Mouse (Mus musculus) MEL (cell line): Measurements from ENCODE around the gene Atp4a. TPM values are rescaled to one million over a fixed set of nuclear protein-coding genes. Genes with fewer than 3 reads are reported as not detected.
"Not testable (repeated sequence)": the region's sequence is repeated elsewhere in the genome, so short reads cannot be mapped to it uniquely, and the experiment has no call there.

Source experiments
- DNase-seq: peaks from one replicate; pipeline ENCODE4 v3.0.0; 2011; ENCODE audit warnings: low read depth, low spot score
- H3K27ac ChIP-seq: 2 replicates; pipeline ENCODE4 v1.5.1; 2012; ENCODE audit warnings: low read depth, mild to moderate bottlenecking, control low read depth, low read length, moderate library complexity; ENCODE audit not compliant: control insufficient read depth
- H3K27me3 ChIP-seq, 2 experiments: fragments of 150-350 bp in 1 of 2; sonication (generic) in 1 of 2; 2 replicates each; pipeline ENCODE4 v1.6.1; 2012; ENCODE audit warnings: low read length in 2 of 2, mild to moderate bottlenecking in 2 of 2, improper control_type of control experiment in 1 of 2, moderate library complexity in 1 of 2; ENCODE audit not compliant: insufficient read depth in 2 of 2, control insufficient read depth in 1 of 2
- H3K36me3 ChIP-seq, 2 experiments: 2 replicates each; pipeline ENCODE4 v1.6.1; 2012 to 2014; ENCODE audit warnings: low read length in 2 of 2, improper control_type of control experiment in 1 of 2, inconsistent platforms in 1 of 2, mild to moderate bottlenecking in 1 of 2; ENCODE audit not compliant: insufficient read depth in 2 of 2, control insufficient read depth in 1 of 2
- H3K4me1 ChIP-seq, 2 experiments: fragments of 150-350 bp in 1 of 2; sonication (generic) in 1 of 2; 2 replicates each; pipeline ENCODE4 v1.6.1; 2012; ENCODE audit warnings: low read length in 2 of 2, improper control_type of control experiment in 1 of 2, mild to moderate bottlenecking in 1 of 2; ENCODE audit not compliant: insufficient read depth in 2 of 2, control insufficient read depth in 1 of 2
- H3K4me3 ChIP-seq, 2 experiments: fragments of 150-350 bp in 1 of 2; sonication (generic) in 1 of 2; 2 replicates each; pipeline ENCODE4 v1.5.1; 2012; ENCODE audit warnings: low read depth in 2 of 2, low read length in 2 of 2, mild to moderate bottlenecking in 2 of 2, moderate library complexity in 2 of 2, control low read depth in 1 of 2, improper control_type of control experiment in 1 of 2; ENCODE audit not compliant: control insufficient read depth in 1 of 2, insufficient read depth in 1 of 2
- H3K79me2 ChIP-seq: 2 replicates; pipeline ENCODE4 v1.6.1; 2012; ENCODE audit warnings: mild to moderate bottlenecking, low read length, moderate library complexity; ENCODE audit not compliant: control insufficient read depth, poor library complexity, insufficient read depth
- H3K9ac ChIP-seq: 2 replicates; pipeline ENCODE4 v1.6.1; 2012; ENCODE audit warnings: low read depth, mild to moderate bottlenecking, control low read depth, low read length, moderate library complexity; ENCODE audit not compliant: control insufficient read depth, poor library complexity, severe bottlenecking
- H3K9me3 ChIP-seq: fragments of 150-350 bp; sonication (generic); replicated peaks from 2 replicates; pipeline ENCODE4 v1.6.1; 2012; ENCODE audit warnings: mild to moderate bottlenecking, low read length, improper control_type of control experiment, moderate library complexity; ENCODE audit not compliant: insufficient read depth
- CHD2 ChIP-seq: IDR thresholded peaks from 2 replicates; pipeline ENCODE4 v1.6.1; 2011; ENCODE audit warnings: low read length, improper control_type of control experiment
- ELF1 ChIP-seq: IDR thresholded peaks from 2 replicates; pipeline ENCODE4 v1.6.1; 2014; ENCODE audit warnings: low read depth, mild to moderate bottlenecking, inconsistent platforms, low read length, improper control_type of control experiment, moderate library complexity
- ETS1 ChIP-seq: IDR thresholded peaks from 2 replicates; pipeline ENCODE4 v1.6.1; 2012; ENCODE audit warnings: low read depth, mild to moderate bottlenecking, inconsistent platforms, low read length, improper control_type of control experiment, moderate library complexity
- GATA1 ChIP-seq: IDR thresholded peaks from 2 replicates; pipeline ENCODE4 v1.6.1; 2011; ENCODE audit warnings: low read depth, low read length, improper control_type of control experiment
- KAT2A ChIP-seq: conservative IDR thresholded peaks from 2 replicates; pipeline ENCODE4 v1.6.1; 2012; ENCODE audit warnings: low read depth, low read length, improper control_type of control experiment, inconsistent platforms
- MAFK ChIP-seq: IDR thresholded peaks from 2 replicates; pipeline ENCODE4 v1.6.1; 2011; ENCODE audit warnings: low read depth, mild to moderate bottlenecking, low read length, improper control_type of control experiment, borderline replicate concordance
- MAZ ChIP-seq: IDR thresholded peaks from 2 replicates; pipeline ENCODE4 v1.6.1; 2012; ENCODE audit warnings: low read depth, mild to moderate bottlenecking, inconsistent platforms, low read length, improper control_type of control experiment
- NRF1 ChIP-seq: IDR thresholded peaks from 2 replicates; pipeline ENCODE4 v1.6.1; 2014; ENCODE audit warnings: low read depth, mild to moderate bottlenecking, inconsistent platforms, low read length, improper control_type of control experiment, moderate library complexity; ENCODE audit not compliant: poor library complexity, insufficient read depth, severe bottlenecking
- POLR2AphosphoS2 ChIP-seq: IDR thresholded peaks from 2 replicates; pipeline ENCODE4 v1.6.1; 2011; ENCODE audit warnings: low read length, improper control_type of control experiment
- SIN3A ChIP-seq: IDR thresholded peaks from 2 replicates; pipeline ENCODE4 v1.6.1; 2012; ENCODE audit warnings: low read length, improper control_type of control experiment, inconsistent platforms
- TBP ChIP-seq: IDR thresholded peaks from 2 replicates; pipeline ENCODE4 v1.8.0; 2011; ENCODE audit warnings: low read depth, low read length, improper control_type of control experiment
- TCF12 ChIP-seq: IDR thresholded peaks from 2 replicates; pipeline ENCODE4 v1.6.1; 2014; ENCODE audit warnings: low read depth, mild to moderate bottlenecking, inconsistent platforms, low read length, improper control_type of control experiment, moderate library complexity
- USF1 ChIP-seq: IDR thresholded peaks from 2 replicates; pipeline ENCODE4 v1.6.1; 2014; ENCODE audit warnings: low read depth, mild to moderate bottlenecking, inconsistent platforms, low read length, improper control_type of control experiment, moderate library complexity
- ZC3H11A ChIP-seq: IDR thresholded peaks from 2 replicates; pipeline ENCODE4 v1.6.1; 2012; ENCODE audit warnings: low read depth, mild to moderate bottlenecking, inconsistent platforms, low read length, improper control_type of control experiment
- ZKSCAN1 ChIP-seq: IDR thresholded peaks from 2 replicates; pipeline ENCODE4 v1.6.1; 2012; ENCODE audit warnings: low read depth, mild to moderate bottlenecking, inconsistent platforms, low read length, improper control_type of control experiment, moderate library complexity
- ZMIZ1 ChIP-seq: IDR thresholded peaks from 2 replicates; pipeline ENCODE4 v1.6.1; 2012; ENCODE audit warnings: low read depth, mild to moderate bottlenecking, inconsistent platforms, low read length, improper control_type of control experiment, moderate library complexity
- ZNF384 ChIP-seq: IDR thresholded peaks from 2 replicates; pipeline ENCODE4 v1.6.1; 2012; ENCODE audit warnings: low read depth, mild to moderate bottlenecking, inconsistent platforms, low read length, improper control_type of control experiment
- polyA plus RNA-seq, 2 experiments: library from polyadenylated mRNA; stranded (reverse) in 1 of 2; unstranded in 1 of 2; fragments of >175 nt in 1 of 2; fragments of >200 nt in 1 of 2; gene quantifications; 2 replicates each; pipeline versions ENCODE4 v1.2.1 to v1.2.4; 2012; ENCODE audit warnings: low replicate concordance in 2 of 2, low read depth in 1 of 2; ENCODE audit not compliant: insufficient read length in 2 of 2, insufficient read depth in 1 of 2, missing spikeins in 1 of 2
- total RNA-seq: library from RNA; depleted of rRNA; stranded (reverse); fragments of 300-350 nt; gene quantifications from 2 replicates; pipeline ENCODE4 v1.2.3, GENCODE M21; 2012

Gene Atp4a
- total and polyA plus RNA-seq, 3 experiments = 1.5 to 3.0 TPM; not detected in 1

DNA sequence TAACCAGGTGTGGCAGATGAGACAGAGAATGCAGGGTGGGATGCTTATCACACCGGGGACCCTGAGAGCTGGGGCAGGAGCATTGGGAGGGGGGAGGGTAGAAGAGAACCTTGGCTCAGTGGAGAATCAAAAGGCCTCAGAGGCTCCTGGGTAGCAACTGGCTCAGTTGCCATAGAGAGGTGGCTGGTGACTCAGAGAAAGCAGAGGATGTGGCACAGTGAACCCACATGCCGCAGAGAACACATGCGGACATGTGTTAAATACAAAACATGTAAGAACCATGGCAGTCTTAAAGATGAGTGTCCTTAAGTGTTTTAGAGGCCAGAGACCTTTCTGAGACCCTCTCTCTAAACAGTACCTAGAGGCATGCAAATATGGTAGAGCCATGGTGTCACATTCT is 24.2 kb downstream of the Atp4a start:
- Histone ChIP-seq H3K27me3 (no peaks in the 10 kb centered on the region), H3K9me3 (no peaks in the 10 kb centered on the region), H3K36me3 (peaks cover 0 to 2% of the 10 kb centered on the region in 2 experiments; a peak in 1 of 4 replicates), H3K79me2 (no peaks in the 10 kb centered on the region), H3K4me3 (no peak overlapping the region)
- TF ChIP-seq SIN3A (no peak), USF1 (no peak), ZC3H11A (no peak), ETS1 (no peak), ELF1 (no peak), ZNF384 (no peak), ZMIZ1 (no peak), TBP (no peak), CHD2 (no peak), NRF1 (no peak), KAT2A (no peak), MAFK (no peak), POLR2AphosphoS2 (no peak), ZKSCAN1 (no peak), GATA1 (no peak), MAZ (no peak), TCF12 (no peak)
- TF ChIP-seq, all 39 proteins: peak for 0
- Histone ChIP-seq H3K27ac (no peak overlapping the region), H3K9ac (no peak overlapping the region), H3K4me1 (peaks cover 3 to 7% of the 10 kb centered on the region in 2 experiments; a peak in 3 of 4 replicates)
- DNase-seq = no peak

DNA sequence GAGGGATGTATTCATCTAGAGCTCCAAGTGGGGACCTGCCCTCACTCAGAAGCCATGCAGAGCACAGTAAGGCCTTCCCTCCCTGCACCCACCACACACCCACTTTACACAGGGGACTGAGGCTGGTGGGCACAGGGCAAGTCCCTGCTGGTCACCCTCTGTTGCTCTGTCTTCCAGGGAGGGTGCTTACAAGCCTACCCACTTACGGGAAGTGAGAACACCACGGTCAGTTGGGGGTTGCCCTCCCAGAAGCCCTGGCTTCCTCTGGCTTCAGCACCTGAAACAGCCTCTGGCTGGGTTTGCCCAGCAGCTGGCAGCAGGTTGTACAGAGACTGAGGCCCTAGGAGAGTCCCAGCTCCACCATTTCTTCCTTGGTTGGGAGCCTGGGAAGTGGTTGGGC is 30.6 kb downstream of the Atp4a start:
- not testable (repeated sequence) for H3K9me3 ChIP-seq, H3K9ac ChIP-seq, H3K4me1 ChIP-seq, H3K4me3 ChIP-seq, H3K27ac ChIP-seq, H3K27me3 ChIP-seq, H3K79me2 ChIP-seq, H3K36me3 ChIP-seq, DNase-seq

DNA sequence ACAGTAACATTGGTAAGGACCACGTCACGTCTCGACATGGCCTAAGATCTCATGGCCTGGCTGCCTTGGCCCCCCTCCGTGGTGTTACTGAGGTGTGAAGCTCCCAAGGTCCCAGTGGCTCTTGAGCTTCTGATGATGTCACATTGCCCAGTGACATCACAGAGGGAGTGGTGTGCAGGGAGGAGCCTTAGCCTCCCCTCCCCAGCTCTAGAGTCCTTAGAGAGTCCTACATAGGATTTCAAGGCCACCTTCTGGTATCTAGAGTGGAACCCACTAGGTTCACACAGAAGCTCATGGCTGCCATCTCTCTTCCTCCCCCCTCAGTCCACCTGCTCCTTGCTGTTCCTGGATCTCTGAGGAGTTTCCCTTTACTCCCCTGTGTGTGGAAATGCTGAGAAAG is 31.6 kb downstream of the Atp4a start, which contains the start of gene Gapdhs:
Gene Gapdhs (minus strand): TSS at position 65 of the 400 bp plus-strand sequence.
- not testable (repeated sequence) for H3K36me3 ChIP-seq, H3K27me3 ChIP-seq, H3K4me3 ChIP-seq, H3K27ac ChIP-seq, H3K9me3 ChIP-seq, DNase-seq, H3K4me1 ChIP-seq, H3K79me2 ChIP-seq, H3K9ac ChIP-seq
